Mouse (Mus musculus): Measurements from ENCODE around the gene Adcyap1.

Gene Adcyap1

DNA sequence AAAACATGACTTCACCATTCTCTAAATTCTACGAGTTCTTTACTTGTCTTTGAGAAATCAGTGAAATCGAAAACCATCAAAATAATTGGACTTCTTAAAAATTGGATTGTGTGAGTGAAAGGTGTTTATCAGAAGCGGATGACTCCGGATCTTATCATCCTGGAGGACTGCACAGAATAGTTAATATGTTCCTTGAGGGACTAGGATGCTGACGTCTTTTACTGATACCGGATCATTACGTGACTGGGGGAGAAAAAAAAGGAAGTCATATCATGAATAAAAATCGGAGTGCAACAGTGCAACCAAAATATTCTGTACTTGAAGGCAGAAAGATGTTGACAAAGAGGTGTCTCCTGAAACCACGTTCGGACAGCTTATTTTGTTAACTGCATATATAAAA is at the start of gene Adcyap1:
Gene Adcyap1, plus strand, starts transcription at position 301 of the 400 bp plus-strand sequence.
- no peak for DNase-seq (ENCODE audit: inconsistent age in 2 of 2, low spot score in 1 of 2)

DNA sequence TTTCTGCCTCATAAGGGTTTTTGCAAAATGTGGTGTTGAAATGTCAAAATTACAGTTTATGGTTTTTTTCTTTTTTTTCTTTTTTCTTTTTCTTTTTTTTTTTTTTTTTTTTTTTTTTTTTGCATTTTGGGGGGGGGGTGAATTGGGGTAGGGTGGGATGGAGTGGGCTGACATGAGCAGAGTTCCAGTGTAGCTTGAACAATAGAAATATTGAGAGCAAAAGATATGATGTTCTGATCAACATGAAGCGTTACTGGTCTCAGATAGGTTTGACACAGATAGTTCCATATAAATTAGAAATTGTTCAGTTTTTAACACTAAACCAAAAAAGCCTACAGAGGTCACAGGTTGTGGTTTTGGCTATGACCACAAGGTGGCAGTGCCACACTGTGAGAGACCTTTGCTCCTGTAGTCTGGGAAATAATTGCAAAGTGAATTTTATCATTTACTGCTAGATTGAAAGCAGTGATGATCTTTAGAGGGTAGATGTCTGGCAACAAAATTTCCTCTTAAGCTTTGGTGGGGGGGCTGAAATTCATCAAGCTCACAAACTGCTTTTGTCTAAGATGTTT is 40.5 kb upstream of the Adcyap1 start:
- peak; percentile 62 to 84 for DNase-seq (ENCODE audit: inconsistent age in 2 of 2, low spot score in 1 of 2)

DNA sequence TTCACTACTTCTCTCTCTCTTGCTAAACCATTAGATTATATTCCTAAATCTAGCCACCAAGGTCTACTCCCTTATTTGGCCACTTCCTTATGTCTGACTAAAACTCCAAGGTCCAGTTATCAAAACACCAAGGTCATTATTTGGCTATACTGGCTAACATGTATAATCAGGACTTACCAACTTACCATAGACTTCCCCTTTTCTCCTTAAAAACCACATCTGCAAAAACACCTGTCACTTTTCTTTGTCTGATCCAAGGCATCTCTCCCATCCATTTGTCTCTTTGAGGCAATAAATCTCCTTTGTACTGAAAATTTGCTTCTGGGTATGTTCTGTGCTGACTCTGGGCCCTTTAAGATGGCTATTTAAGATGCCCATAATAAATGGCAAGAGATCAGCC is 29.2 kb upstream of the Adcyap1 start:
- DNase-seq (ENCODE audit: inconsistent age in 2 of 2, low spot score in 1 of 2) = no peak

DNA sequence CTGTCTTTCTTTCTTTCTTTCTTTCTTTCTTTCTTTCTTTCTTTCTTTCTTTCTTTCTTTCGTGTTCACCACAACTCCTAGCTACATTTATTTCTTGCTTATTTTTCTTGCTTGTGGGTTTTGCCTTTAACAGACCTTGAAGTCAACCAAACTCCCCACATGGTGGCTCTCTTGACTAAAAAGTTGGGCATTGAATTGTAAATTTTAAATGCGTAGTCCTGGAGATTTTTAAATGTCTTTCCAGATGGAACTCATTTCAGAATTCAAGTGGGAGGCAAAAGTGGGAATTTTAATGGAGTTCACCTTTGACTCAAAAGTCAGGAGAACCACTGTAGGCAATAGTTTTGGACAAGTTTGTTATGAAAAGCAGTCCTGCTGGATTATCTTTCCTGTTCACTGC is 2.0 kb upstream of the Adcyap1 start:
- DNase-seq (ENCODE audit: inconsistent age in 2 of 2, low spot score in 1 of 2) = no peak

DNA sequence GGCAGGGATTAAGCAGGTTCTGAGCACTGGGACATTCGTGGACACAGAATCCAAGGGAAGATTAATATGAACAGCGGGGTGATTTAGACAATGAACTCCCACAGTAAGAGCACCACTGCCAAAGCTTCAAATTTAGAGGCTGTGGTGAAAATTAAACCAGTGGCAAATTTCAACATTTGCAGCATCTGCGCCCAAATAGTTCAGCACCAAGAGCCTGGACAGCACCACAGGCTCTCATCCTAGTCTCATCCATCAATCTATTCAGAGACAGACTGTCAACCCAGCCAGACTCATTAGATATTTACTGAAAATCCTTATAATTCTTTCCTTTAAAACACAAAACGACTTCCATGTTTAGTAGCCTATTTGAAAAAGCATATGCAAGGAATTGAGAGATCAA is 604 bp upstream of the Adcyap1 start:
- DNase-seq (ENCODE audit: inconsistent age in 2 of 2, low spot score in 1 of 2) = peak in 1 of 2 experiments; percentile 41

DNA sequence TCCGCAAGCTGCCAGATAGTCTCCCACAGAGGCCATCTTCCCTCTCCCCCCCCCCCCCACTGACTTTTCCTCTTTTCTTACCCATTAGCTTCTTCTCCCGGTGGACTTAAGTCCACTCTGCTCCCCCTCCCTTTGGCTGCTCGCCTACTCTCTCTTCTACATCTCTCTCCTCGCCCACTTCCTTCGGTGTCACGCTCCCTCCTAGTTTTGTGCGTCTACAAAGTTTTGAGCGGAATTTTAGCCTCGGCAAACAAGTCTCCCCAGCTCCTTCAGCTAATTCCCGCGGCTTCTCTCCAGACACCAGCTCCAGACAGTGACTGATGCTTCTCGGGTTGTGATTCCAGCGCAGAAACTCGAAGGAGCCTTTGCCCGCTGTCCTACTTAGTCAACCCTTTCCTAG is 401 bp downstream of the Adcyap1 start:
- no peak for DNase-seq (ENCODE audit: inconsistent age in 2 of 2, low spot score in 1 of 2)

DNA sequence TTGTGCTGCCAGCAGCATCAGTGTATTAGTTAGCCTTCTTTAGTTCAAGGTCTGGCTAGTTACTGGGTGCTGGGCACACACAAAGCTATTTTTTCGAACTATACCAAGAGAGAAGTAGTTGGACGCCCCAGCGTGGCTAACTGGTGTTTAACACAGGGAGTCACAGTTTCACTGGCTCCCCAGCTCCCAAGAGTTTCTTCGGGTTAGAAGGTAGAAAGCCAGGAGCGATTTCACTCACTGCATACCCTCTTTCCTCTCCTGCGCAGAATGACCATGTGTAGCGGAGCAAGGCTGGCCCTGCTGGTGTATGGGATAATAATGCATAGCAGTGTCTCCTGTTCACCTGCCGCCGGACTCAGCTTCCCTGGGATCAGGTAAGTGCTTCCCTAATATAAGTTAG is 930 bp downstream of the Adcyap1 start:
- DNase-seq (ENCODE audit: inconsistent age in 2 of 2, low spot score in 1 of 2) = no peak

DNA sequence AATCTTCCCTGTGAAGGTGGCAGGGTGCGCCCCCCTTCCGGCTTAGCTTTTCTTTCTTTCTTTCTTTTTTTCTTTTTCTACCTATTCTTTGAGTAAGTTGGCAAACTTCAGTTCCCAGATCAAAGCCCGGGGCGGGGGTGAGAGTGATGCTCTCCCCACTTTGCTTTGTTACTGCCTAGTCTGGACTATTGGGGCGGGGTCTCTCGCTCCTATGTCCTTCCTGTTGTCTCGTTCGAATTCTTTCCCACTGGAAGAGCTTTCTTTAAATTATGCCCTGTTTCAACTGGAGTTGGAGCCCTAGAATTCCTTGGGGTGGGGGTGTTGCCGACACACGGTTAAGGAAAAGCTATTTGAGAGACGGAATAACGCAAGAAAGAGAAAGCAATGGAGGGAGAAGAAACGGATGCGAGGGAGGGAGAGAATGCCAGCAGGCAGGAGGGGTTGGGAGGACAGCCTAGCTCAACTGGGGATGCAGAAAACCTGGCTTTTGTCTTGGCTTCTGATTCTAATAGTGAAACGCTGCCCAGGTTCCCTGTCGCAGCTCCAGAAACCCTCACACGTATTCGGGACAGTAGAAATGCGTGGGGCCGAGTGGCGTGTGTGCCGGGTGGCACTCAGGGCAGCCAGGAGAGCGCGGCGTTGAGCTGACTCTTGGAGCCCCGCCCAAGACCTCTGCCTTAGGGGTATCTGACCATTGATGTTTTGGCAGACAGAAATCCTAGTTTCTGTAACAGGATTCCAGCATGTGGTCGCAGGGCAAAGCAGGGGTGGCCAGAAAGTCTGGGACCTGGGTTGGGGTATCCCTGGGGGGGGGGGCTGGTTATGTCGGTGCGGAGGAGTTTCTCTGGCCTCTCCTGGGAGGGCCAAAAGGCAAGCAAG is 1.8 kb downstream of the Adcyap1 start:
- DNase-seq (ENCODE audit: inconsistent age in 2 of 2, low spot score in 1 of 2) = no peak

DNA sequence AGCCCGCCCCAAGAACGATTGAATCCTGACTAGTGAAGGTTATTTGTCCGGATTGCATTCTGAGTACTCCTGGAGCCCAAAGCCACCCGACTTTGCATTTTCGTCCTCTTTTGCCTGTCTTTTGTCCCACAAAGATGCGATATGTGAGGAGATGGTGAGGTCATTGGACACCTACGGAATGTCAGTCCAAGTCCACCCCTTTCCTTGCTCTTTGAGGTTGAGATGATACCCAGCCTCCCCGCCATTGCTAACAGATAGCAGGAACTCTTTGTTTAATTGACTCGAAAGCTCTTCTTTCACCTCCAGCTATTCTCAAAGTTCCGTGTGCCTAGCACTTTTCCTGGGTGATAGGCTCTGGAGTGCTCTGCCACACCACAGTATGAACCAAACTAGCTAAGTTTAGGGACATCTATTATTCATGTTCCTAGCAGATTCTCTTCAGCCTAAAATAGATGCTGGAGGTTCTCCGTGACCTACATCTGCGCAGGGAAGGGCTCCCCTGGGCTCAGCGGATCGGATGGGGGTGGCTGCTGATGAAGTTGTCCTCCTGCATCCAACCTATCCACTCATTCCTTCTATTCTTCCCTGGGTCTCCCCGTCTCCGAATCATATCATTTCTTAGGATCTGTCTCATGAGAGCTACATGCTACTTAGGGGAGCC is 2.6 kb downstream of the Adcyap1 start:
- peak in 1 of 2 experiments; percentile 30 for DNase-seq (ENCODE audit: inconsistent age in 2 of 2, low spot score in 1 of 2)

DNA sequence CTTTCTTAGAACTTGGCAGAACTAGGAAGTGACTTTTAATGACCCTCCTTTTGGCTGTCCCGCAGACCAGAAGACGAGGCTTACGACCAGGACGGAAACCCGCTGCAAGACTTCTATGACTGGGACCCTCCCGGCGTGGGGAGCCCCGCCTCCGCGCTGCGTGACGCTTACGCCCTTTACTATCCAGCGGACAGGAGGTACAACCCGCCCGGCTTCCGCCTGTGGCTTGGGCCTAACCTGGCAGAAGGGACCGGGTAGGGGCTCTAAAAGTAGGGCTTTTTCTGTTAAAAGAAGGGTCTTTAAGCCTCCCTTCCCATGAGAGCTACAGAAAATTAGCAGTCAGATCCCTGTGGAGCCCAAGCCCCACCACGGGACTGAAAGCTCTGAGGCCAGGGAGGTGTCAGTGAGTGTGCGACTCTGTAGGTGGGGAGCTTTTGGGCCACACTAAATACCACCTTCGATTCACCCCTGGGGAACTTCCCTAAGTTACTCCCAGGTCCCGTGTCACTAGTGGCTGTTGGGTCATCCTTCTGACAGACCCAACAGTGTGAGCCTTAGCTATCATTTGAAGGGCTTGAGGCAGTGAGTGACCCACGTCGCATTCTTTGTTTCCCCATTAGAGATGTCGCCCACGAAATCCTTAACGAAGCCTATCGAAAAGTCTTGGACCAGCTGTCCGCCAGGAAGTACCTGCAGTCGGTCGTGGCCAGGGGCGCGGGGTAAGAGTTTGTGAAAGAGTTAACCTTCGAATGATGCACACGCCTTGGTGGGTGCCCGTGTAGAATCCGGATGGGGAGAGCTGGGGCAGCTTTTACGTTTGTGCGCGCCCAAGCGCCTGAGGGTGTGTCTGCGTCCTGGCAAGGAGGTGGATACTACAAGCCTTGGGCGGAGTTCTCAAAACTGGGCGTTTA is 3.6 kb downstream of the Adcyap1 start:
- peak in 1 of 2 experiments; percentile 44 for DNase-seq (ENCODE audit: inconsistent age in 2 of 2, low spot score in 1 of 2)

DNA sequence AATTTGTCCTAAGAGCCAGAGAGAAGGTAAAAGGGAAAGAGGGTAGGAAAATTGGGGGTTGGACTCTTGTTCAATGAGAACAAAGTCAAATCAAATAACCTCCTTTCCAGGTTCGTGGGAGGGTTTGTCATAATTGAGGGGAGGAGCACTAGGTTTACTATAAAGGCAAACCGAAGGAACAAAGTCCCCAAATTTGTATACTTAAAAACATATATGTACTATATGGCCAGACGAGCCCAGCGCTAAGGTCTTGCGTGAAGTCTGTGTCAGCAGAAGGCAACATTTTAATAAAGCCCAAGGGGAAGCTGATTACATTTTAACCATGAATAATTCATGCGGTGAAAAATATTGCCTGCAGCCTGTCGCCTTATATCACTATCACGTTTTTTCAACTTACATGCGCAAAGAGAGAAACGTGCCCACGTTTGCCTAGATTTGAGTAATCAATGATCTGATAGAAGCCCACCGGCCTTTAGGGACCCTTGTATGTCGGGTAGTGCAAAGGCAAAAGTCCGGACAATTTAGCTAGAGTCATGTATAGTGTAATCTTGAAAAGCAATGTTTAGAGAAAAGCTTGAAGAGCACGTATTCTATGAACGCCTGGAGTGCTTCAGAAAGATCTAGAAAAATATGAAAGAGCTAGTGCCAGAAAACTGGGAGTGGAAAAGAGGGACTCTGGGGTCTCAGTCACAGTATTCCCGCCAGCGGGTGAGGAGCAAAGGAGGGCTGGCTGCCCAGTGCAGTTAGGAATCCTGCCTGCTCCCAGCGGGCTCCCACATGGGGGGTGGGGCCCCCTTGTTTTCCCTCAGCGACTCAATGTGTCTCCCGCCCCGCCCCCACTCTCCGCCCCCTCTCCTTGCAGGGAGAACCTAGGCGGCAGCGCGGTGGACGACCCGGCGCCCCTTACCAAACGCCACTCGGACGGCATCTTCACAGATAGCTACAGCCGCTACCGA is 4.5 kb downstream of the Adcyap1 start:
- DNase-seq (ENCODE audit: inconsistent age in 2 of 2, low spot score in 1 of 2) = peak in 1 of 2 experiments; percentile 36

DNA sequence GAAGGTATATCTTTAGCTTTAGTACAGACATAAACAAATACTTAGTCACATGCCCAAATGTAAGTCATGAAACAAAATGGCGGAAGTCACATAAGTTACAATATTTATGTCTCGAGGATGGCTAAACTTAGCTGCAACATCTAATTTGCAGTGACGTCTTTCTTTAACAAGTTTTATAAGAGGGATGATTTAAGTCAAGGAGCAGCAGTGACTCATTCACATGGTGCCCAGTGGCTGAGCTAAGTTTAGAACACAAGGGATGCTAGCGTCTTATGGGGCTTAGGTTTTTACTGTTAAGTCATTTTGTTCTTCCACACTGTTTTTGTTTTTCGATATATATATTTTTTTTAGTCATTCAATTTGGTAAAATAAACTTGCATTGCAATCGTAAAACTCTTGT is 19.0 kb downstream of the Adcyap1 start:
- DNase-seq (ENCODE audit: inconsistent age in 2 of 2, low spot score in 1 of 2) = no peak

DNA sequence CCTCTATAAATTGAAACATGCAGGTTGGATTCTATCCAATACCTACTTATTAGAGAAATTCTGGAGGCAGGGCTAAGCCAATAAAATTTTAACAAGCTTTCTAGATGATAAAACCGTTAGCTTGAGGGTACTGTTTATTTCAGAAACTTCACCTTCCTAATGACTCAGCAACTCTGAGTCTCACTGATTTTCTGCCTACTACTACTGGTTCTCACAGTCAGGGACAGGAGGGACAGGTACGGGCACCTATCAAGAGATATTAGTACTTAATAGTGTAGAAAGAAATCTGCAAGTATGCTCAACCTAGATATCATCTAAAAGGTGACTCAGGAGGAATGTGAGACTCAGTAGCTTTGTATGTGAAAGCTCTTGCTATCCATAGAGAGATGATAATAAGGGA is 19.8 kb downstream of the Adcyap1 start:
- no peak for DNase-seq (ENCODE audit: inconsistent age in 2 of 2, low spot score in 1 of 2)

DNA sequence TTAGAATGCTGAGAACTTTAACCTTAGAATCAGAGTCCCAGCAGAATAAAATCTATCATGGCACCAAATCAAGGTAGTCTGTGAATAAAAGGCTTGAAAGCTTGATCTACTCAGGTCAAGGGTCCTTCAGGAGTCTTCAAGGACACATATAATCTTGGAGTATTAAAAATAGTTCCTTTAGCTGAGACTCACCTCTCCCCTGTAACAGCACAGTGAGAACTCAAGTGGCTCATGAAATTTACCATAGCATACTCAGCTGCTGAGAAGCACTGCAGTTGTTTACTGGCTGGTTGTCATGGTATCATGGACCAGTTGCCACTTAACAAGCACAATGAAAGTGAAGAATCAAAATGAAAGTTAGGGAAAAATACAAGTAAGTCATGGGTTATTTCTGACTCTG is 38.5 kb downstream of the Adcyap1 start:
- peak in 1 of 2 experiments; percentile 16 for DNase-seq (ENCODE audit: inconsistent age in 2 of 2, low spot score in 1 of 2)
